Mouse (Mus musculus) brain, embryonic 14.5 days (tissue): ENCODE measurements around the gene Bcorl1. TPM values are rescaled to one million over a fixed set of nuclear protein-coding genes. Genes with fewer than 3 reads are reported as not detected.

ENCODE experiments used
- DNase-seq: peaks from one replicate; pipeline ENCODE4 v3.0.0-alpha.2; 2011; ENCODE audit warnings: low read depth
- CTCF ChIP-seq: fragments of 200-500 bp; IDR thresholded peaks from 2 replicates; pipeline ENCODE4 v1.5.1; 2012; ENCODE audit warnings: inconsistent platforms, mild to moderate bottlenecking, moderate library complexity, borderline replicate concordance; ENCODE audit not compliant: insufficient read depth, insufficient read length; ENCODE audit errors: extremely low read depth
- POLR2A ChIP-seq: fragments of 200-500 bp; IDR thresholded peaks from 2 replicates; pipeline ENCODE4 v1.6.1; 2012; ENCODE audit warnings: mild to moderate bottlenecking, inconsistent platforms, borderline replicate concordance; ENCODE audit not compliant: poor library complexity, insufficient read depth, insufficient read length, severe bottlenecking; ENCODE audit errors: extremely low read depth
- polyA plus RNA-seq: library from polyadenylated mRNA; depleted of rRNA; stranded (reverse); fragments of >200 nt; gene quantifications from 2 replicates; pipeline ENCODE4 v1.2.3, GENCODE M21; 2012

The Bcorl1 gene
- polyA plus RNA-seq, 1 experiment = 11.3 TPM

DNA sequence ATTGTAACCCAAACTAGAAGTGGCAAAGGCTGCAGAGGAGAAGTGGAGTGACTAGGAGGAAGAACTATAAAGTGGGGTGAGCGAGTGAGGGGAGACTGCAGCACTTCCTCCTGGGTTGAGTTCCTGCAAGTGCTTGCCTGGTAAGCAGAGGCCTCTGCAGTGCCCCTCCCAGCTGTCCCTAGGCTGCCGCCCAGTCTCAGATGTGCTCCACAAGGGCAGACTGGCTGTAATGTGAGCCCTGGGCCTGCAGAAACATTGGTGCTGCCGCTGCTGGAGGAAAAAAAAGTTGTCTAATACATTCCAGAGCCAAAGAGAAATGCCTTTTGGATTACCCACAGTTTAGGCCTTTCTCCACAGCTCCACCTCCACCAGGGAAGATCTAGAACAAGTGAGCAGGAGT is 64.0 kb downstream of the Bcorl1 start:
- no peak for TF ChIP-seq CTCF
- no peak for TF ChIP-seq POLR2A
- DNase-seq = no peak

DNA sequence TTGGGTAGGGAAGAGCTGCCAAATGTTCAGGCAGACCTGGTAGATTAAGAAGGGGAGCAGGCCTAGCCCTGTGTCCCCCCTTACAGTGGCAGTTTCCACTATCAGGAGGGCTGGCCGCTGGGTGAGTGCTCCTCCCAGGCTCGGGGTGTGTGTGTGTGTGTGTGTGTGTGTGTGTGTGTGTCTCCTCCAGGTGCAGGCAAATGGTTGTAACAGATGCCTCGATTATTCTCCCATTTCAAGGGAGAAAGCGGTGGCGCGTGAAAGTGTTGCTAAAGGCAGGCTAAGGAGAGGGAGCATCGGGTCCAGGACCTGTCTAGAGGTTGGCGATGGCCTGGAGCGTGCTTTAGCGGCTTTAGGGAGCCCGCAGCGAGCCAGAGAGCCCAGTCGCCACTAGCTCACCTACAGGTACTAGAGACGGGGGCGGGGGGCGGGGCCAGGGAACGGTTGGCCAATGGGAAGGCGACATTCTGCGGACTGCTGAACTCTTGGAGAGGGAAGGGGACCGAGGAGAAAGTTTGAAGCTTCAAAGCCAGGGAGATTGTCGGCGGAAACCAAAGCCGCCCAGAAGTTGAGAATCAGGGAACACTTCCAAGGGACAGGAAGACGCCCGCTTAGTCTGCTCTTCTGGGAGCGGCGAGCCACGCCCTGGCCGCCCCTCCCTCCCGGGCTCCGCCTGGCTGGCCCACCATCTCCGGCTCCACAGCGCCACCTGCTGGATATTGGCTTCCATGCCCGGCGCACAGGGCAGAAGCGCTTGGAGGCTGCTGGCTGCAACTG is 68.6 kb downstream of the Bcorl1 start:
- DNase-seq = peak; percentile 78
- TF ChIP-seq POLR2A (no peak), CTCF (peak; percentile 77)

DNA sequence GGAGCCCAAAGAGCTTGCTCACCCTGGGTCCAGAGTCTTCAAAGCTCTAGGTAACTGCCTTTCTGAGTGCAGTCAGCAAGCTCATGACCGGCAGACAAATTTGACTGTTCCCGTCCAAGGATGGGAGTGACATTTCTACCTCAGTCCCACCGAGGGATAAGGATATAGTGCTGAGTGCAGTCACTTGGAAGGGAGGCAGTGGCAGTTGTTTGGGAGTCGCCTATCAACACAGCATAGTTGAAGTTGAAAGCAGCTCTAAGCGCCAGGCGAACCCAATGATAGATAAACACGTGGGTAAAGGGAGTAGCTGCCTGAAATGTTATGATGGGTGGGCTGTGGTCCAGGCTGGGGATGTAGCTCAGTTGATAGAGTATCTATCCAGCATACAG is 69.2 kb downstream of the Bcorl1 start:
- DNase-seq = no peak
- TF ChIP-seq CTCF = no peak
- no peak for TF ChIP-seq POLR2A

DNA sequence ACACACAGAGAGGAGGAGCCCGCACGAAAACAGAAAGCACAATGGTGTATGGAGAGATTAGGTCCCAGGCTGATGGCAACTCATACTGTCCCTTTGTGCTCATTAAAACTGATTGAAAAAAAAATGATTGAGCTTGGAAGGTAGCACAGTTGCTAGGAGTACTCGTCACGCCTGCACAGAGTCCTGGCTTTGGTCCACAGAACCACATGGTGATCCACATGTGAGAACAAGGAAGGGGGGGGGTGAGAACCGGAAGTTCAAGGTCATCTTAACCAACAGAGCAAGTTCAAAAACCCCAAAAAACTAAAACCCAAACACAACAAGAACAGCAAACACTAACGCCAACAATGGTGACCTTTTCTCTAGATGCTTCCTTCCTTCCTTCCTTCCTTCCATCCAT is 71.5 kb downstream of the Bcorl1 start:
- TF ChIP-seq CTCF (no peak), POLR2A (no peak)
- no peak for DNase-seq

DNA sequence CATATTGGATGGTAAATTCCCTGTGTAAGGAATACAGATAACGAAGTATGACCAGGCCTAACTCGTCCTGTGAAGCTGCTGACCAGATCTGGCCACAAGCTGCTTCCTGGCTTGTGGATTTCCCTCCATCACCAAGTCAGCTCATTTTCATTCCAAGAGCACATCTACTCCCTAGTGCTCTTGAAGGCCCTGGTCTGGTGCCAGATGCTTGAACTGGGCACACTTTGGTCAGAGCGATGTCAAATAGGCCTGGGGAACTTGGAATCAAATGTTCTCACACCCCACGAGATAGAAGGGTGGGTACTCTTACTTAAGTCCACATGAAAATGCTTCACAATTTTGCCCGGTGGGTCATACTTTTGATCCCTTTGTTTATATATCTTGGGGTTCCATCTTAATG is 73.1 kb downstream of the Bcorl1 start:
- no peak for TF ChIP-seq POLR2A
- no peak for DNase-seq

DNA sequence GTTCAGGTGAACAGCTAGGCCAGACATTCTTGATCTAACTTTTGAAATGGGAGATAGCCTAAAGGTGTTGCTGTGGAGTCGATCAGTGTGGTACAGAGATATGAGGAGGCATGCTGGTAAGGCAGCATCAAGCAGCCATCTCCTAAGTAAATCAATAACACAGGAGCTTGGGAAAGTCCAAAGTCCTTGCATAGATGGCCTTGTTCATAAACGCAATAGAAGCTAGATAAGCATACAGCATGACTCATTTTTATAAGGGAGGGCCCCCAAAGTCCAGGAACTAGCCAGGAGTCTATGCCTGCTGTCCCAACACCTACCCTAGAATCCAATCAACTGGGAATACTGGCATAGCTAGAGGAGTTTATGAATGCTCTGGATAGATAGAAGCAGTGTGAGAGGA is 77.3 kb downstream of the Bcorl1 start:
- TF ChIP-seq CTCF (no peak), POLR2A (no peak)
- DNase-seq = no peak

DNA sequence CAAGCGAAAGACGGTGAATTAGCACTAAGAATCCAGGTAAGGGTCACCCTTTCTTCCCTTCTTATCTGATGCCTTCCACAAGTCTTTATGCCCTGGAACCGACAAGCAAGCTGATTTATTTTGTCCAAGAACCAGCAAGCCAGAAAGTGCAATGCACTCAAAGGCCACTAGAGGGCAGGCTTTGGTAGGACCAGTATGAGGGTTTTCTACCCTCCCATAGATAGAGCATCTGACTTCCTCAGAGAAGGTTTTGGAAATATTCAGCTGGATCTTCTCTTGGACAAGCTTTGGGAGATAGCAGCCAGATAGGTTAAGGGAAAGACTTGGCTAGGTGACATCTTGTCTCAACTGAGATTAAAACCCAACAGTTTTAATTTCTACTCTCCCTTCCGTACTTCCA is 81.8 kb downstream of the Bcorl1 start:
- DNase-seq = peak; percentile 75
- peak; percentile 75; the same call in 1 of the 2 replicates for TF ChIP-seq CTCF
- no peak for TF ChIP-seq POLR2A

DNA sequence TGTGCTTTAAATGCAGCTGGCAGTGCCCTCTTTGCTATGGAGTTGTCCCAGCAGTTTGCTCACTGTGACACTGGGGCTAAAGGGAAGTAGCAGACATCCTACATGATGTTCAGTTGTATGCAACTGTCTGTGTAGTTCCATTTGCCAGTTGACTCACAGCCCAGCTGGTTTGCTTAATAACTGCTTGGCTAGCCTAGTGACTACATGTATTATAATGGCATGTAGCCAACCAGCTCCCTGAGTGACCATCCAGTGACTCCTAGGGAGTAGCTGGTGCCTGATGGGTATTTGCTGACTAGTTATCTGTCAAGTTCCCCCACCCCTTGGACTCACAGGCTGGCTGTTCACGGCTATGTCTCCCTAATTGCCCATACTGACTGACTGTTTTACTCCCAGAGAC is 82.5 kb downstream of the Bcorl1 start:
- no peak for TF ChIP-seq POLR2A
- TF ChIP-seq CTCF = no peak
- no peak for DNase-seq

DNA sequence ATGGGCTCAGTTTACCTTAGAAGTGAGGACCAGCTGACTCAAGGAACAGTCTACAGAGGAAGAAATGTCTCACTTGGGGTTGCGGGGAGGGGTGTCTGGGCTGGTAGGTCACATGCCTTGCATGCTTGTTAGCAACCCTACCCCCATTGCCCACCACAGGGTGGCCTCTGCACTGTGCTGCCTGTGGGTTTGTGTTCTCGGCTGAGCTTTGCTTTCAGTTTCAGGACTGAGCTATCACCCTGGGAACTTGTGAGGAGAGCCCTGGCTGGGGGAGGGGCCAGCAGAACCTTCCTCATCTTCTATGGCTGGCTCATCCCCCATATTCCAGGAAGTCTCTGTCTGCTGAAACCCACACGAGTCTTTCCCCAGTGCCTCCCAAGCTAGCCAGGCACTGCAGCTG is 83.4 kb downstream of the Bcorl1 start:
- no peak for TF ChIP-seq POLR2A
- TF ChIP-seq CTCF = no peak
- DNase-seq = no peak

DNA sequence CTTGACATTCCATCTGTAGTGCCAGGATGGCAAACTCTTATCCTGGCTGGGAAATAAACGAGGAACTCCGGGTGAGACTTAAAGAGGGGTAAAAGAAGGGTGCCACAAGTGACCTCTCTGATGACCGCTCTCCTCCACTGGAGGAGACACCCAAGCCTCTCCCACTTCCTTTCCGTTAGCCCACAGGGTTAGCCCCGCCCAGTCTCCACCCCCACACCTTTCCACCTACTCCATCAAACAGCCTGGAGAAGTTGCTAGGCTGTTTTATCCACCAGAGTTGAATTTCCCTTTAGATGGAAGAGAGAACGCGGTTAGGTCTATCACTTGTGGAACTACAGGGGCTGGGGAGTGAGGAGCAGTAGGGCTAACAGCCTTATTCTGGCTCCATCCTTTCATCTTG is 84.1 kb downstream of the Bcorl1 start:
- DNase-seq = no peak
- TF ChIP-seq CTCF (no peak), POLR2A (no peak)

DNA sequence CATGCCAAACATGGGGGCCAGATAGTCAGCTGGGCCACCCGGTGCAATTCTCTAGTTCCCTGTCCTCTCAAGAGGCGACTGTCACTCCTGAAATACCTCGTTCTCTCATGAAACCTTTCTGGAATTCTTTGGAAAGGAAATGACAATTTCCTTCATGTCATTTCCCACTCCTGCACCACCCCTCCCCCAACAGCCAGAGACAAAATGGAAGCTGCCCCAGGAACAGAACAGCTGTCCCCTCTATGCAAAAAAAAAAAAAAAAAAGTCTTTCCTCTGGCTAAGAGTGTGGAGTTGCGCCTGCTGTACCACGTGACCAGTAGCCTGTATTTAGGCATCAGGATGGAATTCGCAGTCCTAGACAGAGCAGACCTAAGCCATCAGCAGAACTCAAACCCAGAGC is 87.1 kb downstream of the Bcorl1 start:
- TF ChIP-seq CTCF = no peak
- no peak for TF ChIP-seq POLR2A

DNA sequence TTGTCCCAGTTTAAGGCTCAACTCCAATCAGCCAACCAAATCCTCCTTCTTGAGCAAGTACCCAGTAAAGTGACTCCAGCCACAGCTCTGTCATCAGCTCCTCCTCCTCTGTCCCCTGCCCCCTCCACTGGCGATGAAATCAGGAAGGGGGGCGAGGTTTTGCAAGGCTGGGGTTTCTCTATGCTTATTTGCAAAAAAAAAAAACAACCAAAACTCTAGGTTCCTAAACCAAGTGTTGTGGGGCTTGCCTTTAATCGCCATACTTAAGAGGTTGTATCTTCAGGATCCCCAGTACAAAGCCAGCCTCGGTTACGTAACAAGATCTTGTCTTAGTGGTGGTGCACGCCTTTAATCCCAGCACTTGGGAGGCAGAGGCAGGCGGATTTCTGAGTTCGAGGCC is 87.5 kb downstream of the Bcorl1 start:
- no peak for DNase-seq
- TF ChIP-seq CTCF = no peak
- TF ChIP-seq POLR2A = no peak

More for the DNA sequence above, 87.1 kb downstream of the Bcorl1 start:
- no peak for DNase-seq
